Mouse (Mus musculus): Measurements from ENCODE around the gene Myh9. TPM values are rescaled to one million over a fixed set of nuclear protein-coding genes. Genes with fewer than 3 reads are reported as not detected.

Myh9 gene
- polyA plus RNA-seq, 1 experiment from 2014 or later, result 53.7 TPM

- no peak overlapping the region for H3K4me3 ChIP-seq (ENCODE audit: low read depth, low read length)
- no peak for DNase-seq (ENCODE audit: low spot score)
- no peaks in the 10 kb centered on the region for H3K9me3 ChIP-seq (ENCODE audit: control insufficient read depth, low read length)
- 61% methylated on average over 6 of the region's 6 CpGs for WGBS
- no peaks in the 10 kb centered on the region for H3K27me3 ChIP-seq (replicated peaks; ENCODE audit: control insufficient read depth, insufficient read depth, low read length)
- peaks cover 61% of the 10 kb centered on the region for H3K4me1 ChIP-seq (ENCODE audit: control insufficient read depth, insufficient read depth, low read length)
- H3K36me3 ChIP-seq (ENCODE audit: control insufficient read depth, insufficient read depth, low read length), result no peaks in the 10 kb centered on the region
- ATAC-seq (ENCODE audit: low read depth), result no peak
- H3K4me2 ChIP-seq (ENCODE audit: low read depth, low read length), result no peak overlapping the region
- H3K27ac ChIP-seq (replicated peaks; ENCODE audit: low read depth, low read length), result peak overlapping the region; percentile 33
- no peak overlapping the region for H3K9ac ChIP-seq (ENCODE audit: low read depth, low read length)
Measured at GRCm38 (mm10) chr15:77823196-77823595, 18.8 kb downstream of the Myh9 start.

- Histone ChIP-seq H3K9ac (ENCODE audit: low read depth, low read length) (no peak overlapping the region), H3K9me3 (ENCODE audit: control insufficient read depth, low read length) (no peaks in the 10 kb centered on the region), H3K27ac (replicated peaks; ENCODE audit: low read depth, low read length) (peak overlapping the region; percentile 77), H3K4me1 (ENCODE audit: control insufficient read depth, insufficient read depth, low read length) (peaks cover 55% of the 10 kb centered on the region), H3K27me3 (replicated peaks; ENCODE audit: control insufficient read depth, insufficient read depth, low read length) (no peaks in the 10 kb centered on the region), H3K4me2 (ENCODE audit: low read depth, low read length) (no peak overlapping the region), H3K36me3 (ENCODE audit: control insufficient read depth, insufficient read depth, low read length) (no peaks in the 10 kb centered on the region), H3K4me3 (ENCODE audit: low read depth, low read length) (no peak overlapping the region)
- DNase-seq (ENCODE audit: low spot score), result no peak
- ATAC-seq (ENCODE audit: low read depth), result no peak
- WGBS, result 52% methylated on average over 2 of the region's 2 CpGs
Measured at GRCm38 (mm10) chr15:77822671-77823070, 19.3 kb downstream of the Myh9 start.

- peaks cover 49% of the 10 kb centered on the region for H3K4me1 ChIP-seq (ENCODE audit: control insufficient read depth, insufficient read depth, low read length)
- H3K9me3 ChIP-seq (ENCODE audit: control insufficient read depth, low read length), result no peaks in the 10 kb centered on the region
- H3K27me3 ChIP-seq (replicated peaks; ENCODE audit: control insufficient read depth, insufficient read depth, low read length), result no peaks in the 10 kb centered on the region
- no peaks in the 10 kb centered on the region for H3K36me3 ChIP-seq (ENCODE audit: control insufficient read depth, insufficient read depth, low read length)
- DNase-seq (ENCODE audit: low spot score) (no peak), ATAC-seq (ENCODE audit: low read depth) (no peak)
- H3K9ac ChIP-seq (ENCODE audit: low read depth, low read length), result no peak overlapping the region
- no peak overlapping the region for H3K4me2 ChIP-seq (ENCODE audit: low read depth, low read length)
- no peak overlapping the region for H3K4me3 ChIP-seq (ENCODE audit: low read depth, low read length)
- 59% methylated on average over 5 of the region's 5 CpGs for WGBS
- peak overlapping the region; percentile 77 for H3K27ac ChIP-seq (replicated peaks; ENCODE audit: low read depth, low read length)
Measured at GRCm38 (mm10) chr15:77822057-77822466, 19.9 kb downstream of the Myh9 start.

GRCm38 (mm10) chr15:77821424-77821823 is 20.6 kb downstream of the Myh9 start:
- H3K27me3 ChIP-seq (replicated peaks; ENCODE audit: control insufficient read depth, insufficient read depth, low read length), result no peaks in the 10 kb centered on the region
- 40% methylated on average over 7 of the region's 7 CpGs for WGBS
- peak overlapping the region; percentile 77 for H3K27ac ChIP-seq (replicated peaks; ENCODE audit: low read depth, low read length)
- peak overlapping the region; percentile 42; the same call in 1 of the 2 replicates for H3K9ac ChIP-seq (ENCODE audit: low read depth, low read length)
- peaks cover 50% of the 10 kb centered on the region for H3K4me1 ChIP-seq (ENCODE audit: control insufficient read depth, insufficient read depth, low read length)
- ATAC-seq (ENCODE audit: low read depth), result no peak
- no peaks in the 10 kb centered on the region for H3K9me3 ChIP-seq (ENCODE audit: control insufficient read depth, low read length)
- H3K36me3 ChIP-seq (ENCODE audit: control insufficient read depth, insufficient read depth, low read length), result no peaks in the 10 kb centered on the region
- no peak overlapping the region for H3K4me3 ChIP-seq (ENCODE audit: low read depth, low read length)
- DNase-seq (ENCODE audit: low spot score), result no peak
- no peak overlapping the region for H3K4me2 ChIP-seq (ENCODE audit: low read depth, low read length)

GRCm38 (mm10) chr15:77820480-77821163 is 21.4 kb downstream of the Myh9 start:
- no peaks in the 10 kb centered on the region for H3K36me3 ChIP-seq (ENCODE audit: control insufficient read depth, insufficient read depth, low read length)
- peak; percentile 72 for DNase-seq (ENCODE audit: low spot score)
- ATAC-seq (ENCODE audit: low read depth), result peak; percentile 35; the same call in 1 of the 2 replicates
- peak overlapping the region; percentile 77 for H3K27ac ChIP-seq (replicated peaks; ENCODE audit: low read depth, low read length)
- H3K4me2 ChIP-seq (ENCODE audit: low read depth, low read length), result no peak overlapping the region
- peaks cover 58% of the 10 kb centered on the region for H3K4me1 ChIP-seq (ENCODE audit: control insufficient read depth, insufficient read depth, low read length)
- H3K9ac ChIP-seq (ENCODE audit: low read depth, low read length), result peak overlapping the region; percentile 42; the same call in 1 of the 2 replicates
- no peak overlapping the region for H3K4me3 ChIP-seq (ENCODE audit: low read depth, low read length)
- 42% methylated on average over 3 of the region's 3 CpGs for WGBS
- H3K9me3 ChIP-seq (ENCODE audit: control insufficient read depth, low read length), result no peaks in the 10 kb centered on the region
- H3K27me3 ChIP-seq (replicated peaks; ENCODE audit: control insufficient read depth, insufficient read depth, low read length), result no peaks in the 10 kb centered on the region

- ATAC-seq (ENCODE audit: low read depth) (no peak), DNase-seq (ENCODE audit: low spot score) (no peak)
- Histone ChIP-seq H3K36me3 (ENCODE audit: control insufficient read depth, insufficient read depth, low read length) (no peaks in the 10 kb centered on the region), H3K4me1 (ENCODE audit: control insufficient read depth, insufficient read depth, low read length) (peaks cover 60% of the 10 kb centered on the region), H3K4me3 (ENCODE audit: low read depth, low read length) (no peak overlapping the region), H3K4me2 (ENCODE audit: low read depth, low read length) (no peak overlapping the region), H3K9ac (ENCODE audit: low read depth, low read length) (no peak overlapping the region), H3K9me3 (ENCODE audit: control insufficient read depth, low read length) (no peaks in the 10 kb centered on the region), H3K27ac (replicated peaks; ENCODE audit: low read depth, low read length) (peak overlapping the region; percentile 77; the same call in 1 of the 2 replicates), H3K27me3 (replicated peaks; ENCODE audit: control insufficient read depth, insufficient read depth, low read length) (no peaks in the 10 kb centered on the region)
- WGBS, result 50% methylated on average over 10 of the region's 10 CpGs
Measured at GRCm38 (mm10) chr15:77819894-77820387, 22.0 kb downstream of the Myh9 start.

- no peaks in the 10 kb centered on the region for H3K27me3 ChIP-seq (replicated peaks; ENCODE audit: control insufficient read depth, insufficient read depth, low read length)
- 84% methylated on average over 15 of the region's 15 CpGs for WGBS
- no peaks in the 10 kb centered on the region for H3K9me3 ChIP-seq (ENCODE audit: control insufficient read depth, low read length)
- no peak overlapping the region for H3K9ac ChIP-seq (ENCODE audit: low read depth, low read length)
- no peaks in the 10 kb centered on the region for H3K36me3 ChIP-seq (ENCODE audit: control insufficient read depth, insufficient read depth, low read length)
- H3K27ac ChIP-seq (replicated peaks; ENCODE audit: low read depth, low read length), result no peak overlapping the region
- ATAC-seq (ENCODE audit: low read depth), result no peak
- H3K4me2 ChIP-seq (ENCODE audit: low read depth, low read length), result no peak overlapping the region
- DNase-seq (ENCODE audit: low spot score), result no peak
- H3K4me3 ChIP-seq (ENCODE audit: low read depth, low read length), result no peak overlapping the region
- peaks cover 64% of the 10 kb centered on the region for H3K4me1 ChIP-seq (ENCODE audit: control insufficient read depth, insufficient read depth, low read length)
Measured at GRCm38 (mm10) chr15:77818556-77819158, 23.3 kb downstream of the Myh9 start.

- 52% methylated on average over 7 of the region's 7 CpGs for WGBS
- H3K36me3 ChIP-seq (ENCODE audit: control insufficient read depth, insufficient read depth, low read length), result peaks cover 6% of the 10 kb centered on the region; the same call in 1 of the 2 replicates
- H3K4me2 ChIP-seq (ENCODE audit: low read depth, low read length), result no peak overlapping the region
- H3K4me3 ChIP-seq (ENCODE audit: low read depth, low read length), result no peak overlapping the region
- no peaks in the 10 kb centered on the region for H3K27me3 ChIP-seq (replicated peaks; ENCODE audit: control insufficient read depth, insufficient read depth, low read length)
- ATAC-seq (ENCODE audit: low read depth) (no peak), DNase-seq (ENCODE audit: low spot score) (no peak)
- 0 out of 2 replicates have a peak overlapping the region, but pooled peaks have one; percentile 7 for H3K27ac ChIP-seq (replicated peaks; ENCODE audit: low read depth, low read length)
- H3K9ac ChIP-seq (ENCODE audit: low read depth, low read length), result no peak overlapping the region
- H3K9me3 ChIP-seq (ENCODE audit: control insufficient read depth, low read length), result no peaks in the 10 kb centered on the region
- H3K4me1 ChIP-seq (ENCODE audit: control insufficient read depth, insufficient read depth, low read length), result peaks cover 55% of the 10 kb centered on the region
Measured at GRCm38 (mm10) chr15:77817417-77817816, 24.6 kb downstream of the Myh9 start.

Measured in embryonic facial prominence, embryonic 14.5 days (tissue).